Comparison of ENCODE assay signal across 8 mouse cellular contexts in the genomic region with DNA sequence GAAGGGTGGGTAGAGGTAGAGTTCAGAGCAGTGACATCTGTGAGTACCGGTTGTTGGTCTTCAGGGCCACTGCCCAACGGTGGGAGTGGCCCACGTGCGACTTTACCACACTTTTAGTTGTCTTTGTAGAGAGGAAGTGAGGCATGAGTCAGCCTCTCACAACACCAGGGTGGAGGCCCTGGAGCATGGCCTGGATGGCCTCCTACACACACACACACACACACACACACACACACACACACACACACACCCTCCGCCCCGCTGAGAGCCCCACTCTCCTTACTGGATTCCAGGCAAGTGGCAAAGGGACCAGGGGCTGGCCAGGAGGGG. TPM values are rescaled to one million over a fixed set of nuclear protein-coding genes. Genes with fewer than 3 reads are reported as not detected.
DNase-seq lines count a peak whose midpoint lies in the region; ATAC-seq and TF ChIP-seq lines count a peak whose summit lies in the region.

No protein-coding gene starts in this region.

- no peak overlapping the region; the same call in 1 of the 2 replicates for H3K9ac ChIP-seq in liver, postnatal 0 days (replicated peaks)
- H3K9ac ChIP-seq in stomach, embryonic 15.5 days: no peak overlapping the region
- H3K9ac ChIP-seq in forebrain, embryonic 12.5 days: no peak overlapping the region; the same call in 1 of the 2 replicates

- no peak for TF ChIP-seq EP300 in liver, postnatal 0 days (IDR thresholded peaks at IDR 0.05; ENCODE audit: low read depth)

- no peak overlapping the region for H3K27ac ChIP-seq in kidney, adult 2 months (ENCODE audit: insufficient read depth, low read depth, low read length)
- peak overlapping the region; percentile 83 for H3K27ac ChIP-seq in bone marrow, adult 2 months (ENCODE audit: control insufficient read depth, insufficient read depth, low read depth, low read length, poor library complexity)
- peak overlapping the region; percentile 50 for H3K27ac ChIP-seq in liver, postnatal 0 days (ENCODE audit: low read depth)
- peak overlapping the region; percentile 28; the same call in 1 of the 2 replicates for H3K27ac ChIP-seq in stomach, embryonic 15.5 days
- no peak overlapping the region for H3K27ac ChIP-seq in forebrain, embryonic 12.5 days

- ATAC-seq in liver, postnatal 0 days: peak; percentile 46
- ATAC-seq in stomach, embryonic 15.5 days (ENCODE audit: insufficient read depth, low FRiP score, low read depth): peak; percentile 61
- no peak for ATAC-seq in forebrain, embryonic 12.5 days (ENCODE audit: low FRiP score)

- TF ChIP-seq CTCF in kidney, adult 2 months (conservative IDR thresholded peaks at IDR 0.05; ENCODE audit: insufficient read depth, insufficient read length, low read depth, low read length): no peak
- TF ChIP-seq CTCF in bone marrow, adult 2 months (IDR thresholded peaks at IDR 0.05; ENCODE audit: control insufficient read depth, insufficient read depth, low read length): no peak
- TF ChIP-seq CTCF in liver, postnatal 0 days (IDR thresholded peaks at IDR 0.05; ENCODE audit: low read depth): no peak

- 37% methylated on average over 6 of the region's 6 CpGs for WGBS in kidney, adult 2 months
- 2% methylated on average over 6 of the region's 6 CpGs for WGBS in bone marrow, adult 2 months
- WGBS in liver, postnatal 0 days (ENCODE audit: insufficient replicate concordance): 14% methylated on average over 6 of the region's 6 CpGs
- 45% methylated on average over 4 of the region's 6 CpGs for WGBS in stomach, embryonic 15.5 days
- 93% methylated on average over 6 of the region's 6 CpGs for WGBS in forebrain, embryonic 12.5 days

- TF ChIP-seq POLR2A in kidney, adult 2 months (IDR thresholded peaks at IDR 0.05; ENCODE audit: low read depth, low read length): no peak
- 0 out of 2 replicates have a peak, but pooled peaks have one; percentile 12 for TF ChIP-seq POLR2A in bone marrow, adult 2 months (IDR thresholded peaks at IDR 0.05; ENCODE audit: borderline replicate concordance, control insufficient read depth, low read depth, low read length)

- no peaks in the 10 kb centered on the region for H3K9me3 ChIP-seq in liver, postnatal 0 days (ENCODE audit: low read length)
- no peaks in the 10 kb centered on the region for H3K9me3 ChIP-seq in stomach, embryonic 15.5 days
- H3K9me3 ChIP-seq in forebrain, embryonic 12.5 days: 0 out of 2 replicates have a peak, but pooled peaks cover 4% of the 10 kb centered on the region

- H3K4me3 ChIP-seq in kidney, adult 2 months (ENCODE audit: insufficient read depth, low read depth, low read length): no peak overlapping the region
- H3K4me3 ChIP-seq in bone marrow, adult 2 months (replicated peaks; ENCODE audit: control insufficient read depth, low read depth, low read length): peak overlapping the region; percentile 17
- no peak overlapping the region for H3K4me3 ChIP-seq in liver, postnatal 0 days (ENCODE audit: low read depth, low read length)
- H3K4me3 ChIP-seq in stomach, embryonic 15.5 days (replicated peaks): no peak overlapping the region
- H3K4me3 ChIP-seq in forebrain, embryonic 12.5 days (replicated peaks): no peak overlapping the region

- no peaks in the 10 kb centered on the region for H3K27me3 ChIP-seq in kidney, adult 2 months (replicated peaks; ENCODE audit: control insufficient read depth, insufficient read depth, low read length)
- H3K27me3 ChIP-seq in liver, postnatal 0 days (ENCODE audit: insufficient read depth, low read length): no peaks in the 10 kb centered on the region
- H3K27me3 ChIP-seq in stomach, embryonic 15.5 days (replicated peaks): no peaks in the 10 kb centered on the region
- no peaks in the 10 kb centered on the region for H3K27me3 ChIP-seq in forebrain, embryonic 12.5 days

- peak; percentile 45 for DNase-seq in kidney, postnatal 10 days
- DNase-seq in kidney, adult 2 months: no peak
- DNase-seq in liver, postnatal 0 days: peak; percentile 59
- no peak for DNase-seq in layer of hippocampus, postnatal 14 days (ENCODE audit: low spot score in 2 of 2)
- no peak for DNase-seq in layer of hippocampus, postnatal 10 days (ENCODE audit: low spot score in 2 of 2)

- peak overlapping the region; percentile 35; the same call in 1 of the 2 replicates for H3K4me2 ChIP-seq in liver, postnatal 0 days (ENCODE audit: low read depth, low read length)
- H3K4me2 ChIP-seq in stomach, embryonic 15.5 days: no peak overlapping the region
- no peak overlapping the region for H3K4me2 ChIP-seq in forebrain, embryonic 12.5 days

- peaks cover 13% of the 10 kb centered on the region; the same call in 1 of the 2 replicates for H3K4me1 ChIP-seq in kidney, adult 2 months (ENCODE audit: control insufficient read depth, insufficient read depth, low read length)
- peaks cover 27% of the 10 kb centered on the region for H3K4me1 ChIP-seq in bone marrow, adult 2 months (ENCODE audit: control insufficient read depth, insufficient read depth, low read length)
- peaks cover 58% of the 10 kb centered on the region for H3K4me1 ChIP-seq in liver, postnatal 0 days (ENCODE audit: insufficient read depth)
- H3K4me1 ChIP-seq in stomach, embryonic 15.5 days: peaks cover 43% of the 10 kb centered on the region
- H3K4me1 ChIP-seq in forebrain, embryonic 12.5 days: peaks cover 45% of the 10 kb centered on the region

- no peaks in the 10 kb centered on the region for H3K36me3 ChIP-seq in kidney, adult 2 months (ENCODE audit: control insufficient read depth, insufficient read depth, low read length)
- peaks cover 5% of the 10 kb centered on the region; the same call in 1 of the 2 replicates for H3K36me3 ChIP-seq in liver, postnatal 0 days (replicated peaks; ENCODE audit: insufficient read depth, low read length)
- H3K36me3 ChIP-seq in stomach, embryonic 15.5 days: no peaks in the 10 kb centered on the region
- H3K36me3 ChIP-seq in forebrain, embryonic 12.5 days (replicated peaks): no peaks in the 10 kb centered on the region

RNA-seq across cellular contexts. Expression of gene Gramd4, which starts 10.1 kb away (rescaled TPM):
- 18.9 and 20.6 TPM in 2 replicates for polyA plus RNA-seq in kidney, adult 2 months (2012; rRNA removed)
- polyA plus RNA-seq in bone marrow, adult 2 months (2011; ENCODE audit: insufficient read depth, insufficient read length, low replicate concordance, missing spikeins): 14.1 and 20.7 TPM in 2 replicates
- polyA plus RNA-seq in liver, postnatal 0 days (2015; fragmentation: Nextera tagmentation; extraction: Ambion mirVana): 3.2 and 3.7 TPM in 2 replicates
- polyA plus RNA-seq in stomach, embryonic 15.5 days (2015; fragmentation: Nextera tagmentation; extraction: Ambion mirVana): 13.8 and 15.2 TPM in 2 replicates
- 10 to 100 TPM; 26.5 to 28.4 TPM for total RNA-seq in layer of hippocampus, postnatal 14 days (2021)
- polyA plus RNA-seq in forebrain, embryonic 12.5 days (2016; fragmentation: Nextera tagmentation; extraction: Ambion mirVana): 33.4 and 36.6 TPM in 2 replicates
- 10 to 100 TPM; 35.3 to 40.2 TPM for total RNA-seq in layer of hippocampus, postnatal 10 days (2021)

RNA-seq across cellular contexts. Expression of gene Celsr1, which starts 34.0 kb away (rescaled TPM):
- 12.4 and 16.8 TPM in 2 replicates for polyA plus RNA-seq in kidney, adult 2 months (2012; rRNA removed)
- 1.3 and 4.2 TPM in 2 replicates for polyA plus RNA-seq in bone marrow, adult 2 months (2011; ENCODE audit: insufficient read depth, insufficient read length, low replicate concordance, missing spikeins)
- 0.09 and 0.11 TPM in 2 replicates for polyA plus RNA-seq in liver, postnatal 0 days (2015; fragmentation: Nextera tagmentation; extraction: Ambion mirVana)
- 3.1 and 3.2 TPM in 2 replicates for polyA plus RNA-seq in stomach, embryonic 15.5 days (2015; fragmentation: Nextera tagmentation; extraction: Ambion mirVana)
- 1 to 10 TPM; 5.5 to 5.8 TPM for total RNA-seq in layer of hippocampus, postnatal 14 days (2021)
- 7.3 and 7.9 TPM in 2 replicates for polyA plus RNA-seq in forebrain, embryonic 12.5 days (2016; fragmentation: Nextera tagmentation; extraction: Ambion mirVana)
- total RNA-seq in layer of hippocampus, postnatal 10 days (2021): 1 to 10 TPM; 6.7 to 7.4 TPM

Comparison
In these comparisons a context has a peak if more than half of its experiments do, and no peak if none do; other contexts are left out.
1. DNase-seq: peak in kidney, postnatal 10 days (single experiment) and liver, postnatal 0 days (single experiment); none in kidney, adult 2 months (single experiment), layer of hippocampus, postnatal 14 days (0 of 2) and layer of hippocampus, postnatal 10 days (0 of 2).
2. H3K27ac ChIP-seq: peak in bone marrow, adult 2 months (single experiment), liver, postnatal 0 days (single experiment) and stomach, embryonic 15.5 days (single experiment); none in kidney, adult 2 months (single experiment) and forebrain, embryonic 12.5 days (single experiment).